Mouse (Mus musculus) neutrophil, adult 83 days (primary cell): ENCODE results near the gene Elovl7. TPM values are rescaled to one million over a fixed set of nuclear protein-coding genes. Genes with fewer than 3 reads are reported as not detected.

Experiments
- total RNA-seq, 2 experiments: library from RNA; stranded (reverse); gene quantifications; one replicate each; pipeline ENCODE4 v1.2.4; 2023

Elovl7 gene
- total RNA-seq = 1 to 10 TPM; 5.2 to 5.7 TPM

DNA sequence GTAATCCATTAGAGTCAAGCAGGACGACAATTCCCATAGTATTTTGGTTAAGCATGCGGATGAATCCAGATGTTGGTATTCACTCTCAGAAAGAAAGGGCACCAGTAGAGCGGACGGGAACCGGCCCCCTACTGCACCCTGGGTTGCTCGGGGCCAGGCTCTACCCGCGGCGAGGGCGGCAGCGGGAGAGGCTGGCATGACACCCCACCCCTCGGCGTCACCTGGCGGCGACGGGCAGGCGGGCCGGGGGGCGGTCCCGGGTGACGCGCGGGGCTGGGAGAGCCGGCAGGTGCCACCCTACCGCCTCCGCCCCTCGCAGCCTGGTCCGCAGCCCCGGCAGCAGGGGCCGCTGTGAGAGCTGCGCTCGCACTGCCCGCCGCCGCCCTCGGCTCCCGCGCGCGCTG is at the start of gene Elovl7:
Gene Elovl7 (plus strand): TSS at position 324 of the 404 bp plus-strand sequence.

DNA sequence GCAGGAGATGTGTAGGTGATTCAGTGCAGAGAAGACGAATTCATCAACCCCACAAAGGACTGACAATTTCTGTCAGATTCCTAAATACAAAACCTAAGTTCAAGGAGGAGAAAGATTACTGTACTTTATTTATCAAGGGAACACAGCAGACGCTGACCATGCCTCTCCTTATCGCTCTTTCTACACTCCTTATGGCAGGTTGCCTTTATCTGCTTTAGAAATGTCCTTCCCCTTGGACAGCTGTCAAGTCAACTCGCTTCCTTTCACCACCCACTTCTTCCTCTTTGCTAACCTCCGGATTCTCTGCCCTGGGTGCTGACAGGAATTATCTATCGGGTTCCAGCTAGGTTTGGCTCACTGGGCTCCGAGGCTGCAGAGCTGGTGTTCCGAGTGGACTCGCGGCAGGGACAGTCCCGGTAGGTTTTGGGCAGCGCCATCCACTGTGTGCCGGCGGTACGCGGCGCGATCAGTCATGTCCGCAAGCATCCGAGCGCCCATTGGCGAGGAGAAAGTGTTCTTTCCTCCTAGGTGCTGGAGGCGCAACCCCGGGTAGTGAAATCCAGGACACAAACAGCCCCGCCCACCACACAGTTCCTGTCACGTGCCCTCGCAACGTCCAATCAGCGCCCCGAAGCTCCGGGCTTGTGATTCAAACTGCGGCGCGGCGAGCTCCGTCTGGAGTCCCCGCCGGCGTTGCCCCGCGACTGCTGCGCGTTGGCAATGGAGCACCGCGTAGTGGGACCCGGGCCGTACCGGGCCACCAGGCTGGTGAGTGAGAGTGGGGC is 101.7 kb downstream of the Elovl7 start, which contains the start of gene Depdc1b:
Gene Depdc1b (plus strand): TSS at position 631 of the 785 bp plus-strand sequence.

Other genes with a start within 250 kb of the Elovl7 start
- gene Smim15, start 170.0 kb upstream of the Elovl7 start, total RNA-seq = 10 to 100 TPM; 22.0 to 25.2 TPM
- gene Ndufaf2, start 55.8 kb upstream of the Elovl7 start, total RNA-seq = 1 to 10 TPM; 2.9 to 3.7 TPM
- gene Ercc8, start 55.7 kb upstream of the Elovl7 start, total RNA-seq = 1 to 10 TPM; 6.6 to 8.0 TPM
- gene Depdc1b, start 101.9 kb downstream of the Elovl7 start, total RNA-seq = 10 to 100 TPM; 46.5 to 49.1 TPM
- gene Pde4d, start 235.5 kb downstream of the Elovl7 start, total RNA-seq = 10 to 100 TPM; 24.7 to 26.9 TPM